Mouse (Mus musculus) hindbrain, embryonic 12.5 days (tissue): ENCODE measurements at regions not wholly inside any gene's neighbourhood (a gene's known extent, or its start where the extent isn't known, plus 50 kb on each side); places are given as distances from the start of the nearest gene placed in this dataset.
A peak's percentile ranks its signal among the peaks of the same experiment; 100 is the strongest.
"Not testable (repeated sequence)": the region's sequence is repeated elsewhere in the genome, so short reads cannot be mapped to it uniquely, and the experiment has no call there.

Experiments
- ATAC-seq: fragments of 200-750 bp; cut with Nextera tagmentation; 2 replicates; pipeline ENCODE4 v1.8.0; 2017; ENCODE audit warnings: moderate TSS enrichment; ENCODE audit not compliant: low FRiP score
- H3K27ac ChIP-seq: fragments of 300-500 bp; sonication (generic); 2 replicates; pipeline ENCODE4 v1.5.1; 2016; ENCODE audit warnings: mild to moderate bottlenecking
- H3K27me3 ChIP-seq: fragments of 300-500 bp; sonication (generic); 2 replicates; pipeline ENCODE4 v1.6.1; 2016; ENCODE audit warnings: mild to moderate bottlenecking
- H3K36me3 ChIP-seq: fragments of 300-500 bp; sonication (generic); 2 replicates; pipeline ENCODE4 v1.6.1; 2016; ENCODE audit warnings: mild to moderate bottlenecking
- H3K4me1 ChIP-seq: fragments of 300-500 bp; sonication (generic); 2 replicates; pipeline ENCODE4 v1.6.1; 2016
- H3K4me2 ChIP-seq: fragments of 300-500 bp; sonication (generic); replicated peaks from 2 replicates; pipeline ENCODE4 v1.6.1; 2016; ENCODE audit warnings: mild to moderate bottlenecking
- H3K4me3 ChIP-seq: fragments of 300-500 bp; sonication (generic); 2 replicates; pipeline ENCODE4 v1.5.1; 2016; ENCODE audit warnings: mild to moderate bottlenecking
- H3K9ac ChIP-seq: fragments of 300-500 bp; sonication (generic); 2 replicates; pipeline ENCODE4 v1.6.1; 2016; ENCODE audit warnings: mild to moderate bottlenecking, moderate library complexity
- H3K9me3 ChIP-seq: fragments of 300-500 bp; sonication (generic); replicated peaks from 2 replicates; pipeline ENCODE4 v1.6.1; 2016; ENCODE audit warnings: mild to moderate bottlenecking
- WGBS: fragments of 180-500 bp; shearing (Covaris S2); methylation state at CpG from one replicate; pipeline ENCODE4 v1.1.7; 2016; 5-methylcytosine and 5-hydroxymethylcytosine counted together

- not testable (repeated sequence) for H3K27ac ChIP-seq, H3K4me3 ChIP-seq, ATAC-seq, H3K4me1 ChIP-seq, H3K9ac ChIP-seq, H3K36me3 ChIP-seq, H3K27me3 ChIP-seq, H3K4me2 ChIP-seq
- peaks cover 29% of the 10 kb centered on the region for H3K9me3 ChIP-seq
- WGBS, result 25% methylated on average over 11 of the region's 11 CpGs
These were observed 140.9 kb upstream of the Cts3 start for GRCm38 (mm10) chr13:61710823-61711222.

GRCm38 (mm10) chr13:61665729-61666128 lies 95.8 kb upstream of the Cts3 start:
- Histone ChIP-seq H3K9me3 (peaks cover 24% of the 10 kb centered on the region; the same call in 1 of the 2 replicates), H3K4me1 (no peaks in the 10 kb centered on the region), H3K4me3 (no peak overlapping the region), H3K27me3 (no peaks in the 10 kb centered on the region), H3K36me3 (no peaks in the 10 kb centered on the region), H3K4me2 (peak overlapping the region; percentile 29), H3K9ac (no peak overlapping the region), H3K27ac (no peak overlapping the region)
- 12% methylated on average over 46 of the region's 46 CpGs for WGBS
- no peak for ATAC-seq
